Mouse (Mus musculus): ENCODE results near the gene Gys1. TPM values are rescaled to one million over a fixed set of nuclear protein-coding genes. Genes with fewer than 3 reads are reported as not detected.
A peak's percentile ranks its signal among the peaks of the same experiment; 100 is the strongest.

Gene Gys1
- polyA plus RNA-seq, 1 experiment: 24.8 TPM

- 37% methylated on average over 19 of the region's 19 CpGs for WGBS
- no peak for DNase-seq
- Histone ChIP-seq H3K4me3 (replicated peaks; ENCODE audit: insufficient read depth, low read depth, low read length) (peak within 1 kb of the TSS; percentile 8), H3K27me3 (ENCODE audit: control insufficient read depth, insufficient read depth, low read length) (no peaks in the 10 kb centered on the region), H3K27ac (ENCODE audit: insufficient read depth, low read length) (no peak within 1 kb of the TSS), H3K4me1 (ENCODE audit: control insufficient read depth, insufficient read depth, low read length) (peaks cover 27% of the 10 kb centered on the region)
- TF ChIP-seq CTCF (IDR thresholded peaks at IDR 0.05; ENCODE audit: borderline replicate concordance, insufficient read depth, low read depth, low read length): peak; percentile 30; the same call in 1 of the 2 replicates
- TF ChIP-seq POLR2A (IDR thresholded peaks at IDR 0.05; ENCODE audit: borderline replicate concordance, insufficient read depth, low read length): no peak
Measured at GRCm38 (mm10) chr7:45437521-45438276, 3.1 kb downstream of the Gys1 start, which contains the start of gene Ruvbl2. Ruvbl2 (minus strand) TSS chr7:45438096.

DNA sequence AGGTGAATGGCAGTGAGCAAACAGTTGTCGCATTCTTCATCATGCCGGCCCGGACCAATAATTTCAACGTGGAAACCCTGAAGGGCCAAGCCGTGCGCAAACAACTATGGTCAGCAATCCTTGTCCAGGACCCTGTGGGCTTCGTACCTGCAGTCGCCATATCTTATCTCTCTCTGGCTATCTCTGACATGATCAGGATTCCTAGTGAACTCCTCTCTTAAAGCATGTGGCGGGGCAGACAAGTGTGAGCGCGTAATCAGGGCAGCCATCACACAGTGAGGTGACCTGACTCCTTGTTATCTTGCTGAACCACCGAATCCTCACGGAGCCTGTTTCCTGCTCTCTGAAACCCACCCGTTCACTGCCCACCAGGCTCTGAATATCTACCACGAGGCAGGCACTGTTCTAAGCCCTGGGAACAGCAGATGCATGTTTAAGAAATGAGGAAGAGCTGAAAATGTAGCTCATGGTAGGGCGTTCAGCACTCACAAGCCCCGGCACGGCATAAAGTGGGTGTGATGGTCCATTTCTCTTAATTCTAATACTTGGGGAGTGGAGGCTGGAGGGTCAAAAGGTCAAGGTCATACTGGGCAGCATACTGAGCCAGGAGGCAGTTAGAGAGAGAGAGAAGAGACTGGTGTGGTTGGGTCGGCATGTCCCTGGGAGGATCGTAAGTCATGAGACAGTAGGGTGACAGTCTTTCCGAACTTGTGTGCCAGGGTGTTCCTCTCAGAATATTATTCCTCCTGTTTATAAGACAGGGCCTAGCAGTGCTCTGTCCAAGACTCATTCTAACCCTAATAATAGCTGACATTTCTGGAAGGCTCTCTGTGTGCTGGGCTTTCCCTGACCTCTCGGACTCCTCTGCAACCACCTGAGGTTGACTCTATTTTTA, 9.1 kb downstream of the Gys1 start:
- no peak for DNase-seq
- no peak overlapping the region for H3K27ac ChIP-seq (ENCODE audit: insufficient read depth, low read length)
- H3K4me3 ChIP-seq (replicated peaks; ENCODE audit: insufficient read depth, low read depth, low read length): no peak overlapping the region
- no peaks in the 10 kb centered on the region for H3K27me3 ChIP-seq (ENCODE audit: control insufficient read depth, insufficient read depth, low read length)
- no peaks in the 10 kb centered on the region for H3K4me1 ChIP-seq (ENCODE audit: control insufficient read depth, insufficient read depth, low read length)
- TF ChIP-seq CTCF (IDR thresholded peaks at IDR 0.05; ENCODE audit: borderline replicate concordance, insufficient read depth, low read depth, low read length) (no peak), POLR2A (IDR thresholded peaks at IDR 0.05; ENCODE audit: borderline replicate concordance, insufficient read depth, low read length) (no peak)
- WGBS: 91% methylated on average over 22 of the region's 22 CpGs

DNA sequence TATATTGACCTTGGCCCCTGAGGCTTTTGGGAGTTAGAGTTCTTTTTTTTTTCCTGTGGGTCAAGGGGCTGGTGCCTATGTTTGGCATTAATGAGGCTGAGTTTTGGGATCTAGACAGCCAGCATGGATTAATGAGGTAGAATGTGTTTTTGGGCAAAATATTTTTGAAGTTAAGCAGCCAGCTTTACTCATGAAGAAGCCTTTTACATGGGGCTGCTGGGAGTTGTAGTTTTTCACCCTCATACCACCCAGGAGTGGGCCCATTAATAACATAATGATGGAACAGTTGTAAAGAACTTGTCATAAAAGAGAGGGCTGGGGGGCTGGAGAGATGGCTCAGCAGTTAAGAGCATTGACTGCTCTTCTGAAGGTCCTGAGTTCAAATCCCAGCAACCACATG, 11.9 kb downstream of the Gys1 start:
- H3K27me3 ChIP-seq (ENCODE audit: control insufficient read depth, insufficient read depth, low read length): no peaks in the 10 kb centered on the region
- no peak overlapping the region for H3K4me3 ChIP-seq (replicated peaks; ENCODE audit: insufficient read depth, low read depth, low read length)
- H3K27ac ChIP-seq (ENCODE audit: insufficient read depth, low read length): no peak overlapping the region
- TF ChIP-seq CTCF (IDR thresholded peaks at IDR 0.05; ENCODE audit: borderline replicate concordance, insufficient read depth, low read depth, low read length) (no peak), POLR2A (IDR thresholded peaks at IDR 0.05; ENCODE audit: borderline replicate concordance, insufficient read depth, low read length) (no peak)
- no peak for DNase-seq
- H3K4me1 ChIP-seq (ENCODE audit: control insufficient read depth, insufficient read depth, low read length): no peaks in the 10 kb centered on the region

DNA sequence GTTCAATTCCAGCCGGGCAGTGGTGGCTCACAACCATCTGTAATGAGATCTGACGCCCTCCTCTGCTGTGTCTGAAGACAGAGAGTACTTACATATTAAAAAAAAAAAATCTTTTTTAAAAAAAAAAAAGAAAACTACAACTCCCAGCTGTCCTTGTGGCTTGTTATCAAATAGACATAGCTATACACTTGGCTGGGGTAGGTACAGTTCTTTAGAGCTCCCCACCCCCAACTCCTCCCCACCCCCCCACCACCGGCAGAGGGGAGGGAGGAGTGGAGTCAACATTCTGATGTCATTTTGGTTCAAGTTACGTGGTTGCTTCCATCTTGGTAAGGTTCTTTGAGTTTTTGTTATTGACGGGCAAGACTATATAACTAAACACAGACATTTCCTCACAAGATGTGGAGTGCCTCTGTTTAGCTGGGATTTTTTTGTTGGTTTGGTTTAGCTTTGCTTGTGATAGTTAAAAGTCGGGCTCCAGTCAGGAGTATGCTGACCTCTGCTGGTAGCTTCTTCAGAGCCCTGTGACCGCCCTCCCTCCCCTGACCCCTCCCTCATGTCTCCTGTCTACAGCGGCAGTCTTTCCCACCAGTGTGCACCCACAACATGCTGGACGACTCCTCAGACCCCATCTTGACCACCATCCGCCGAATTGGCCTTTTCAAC, 12.8 kb downstream of the Gys1 start:
- Histone ChIP-seq H3K27me3 (ENCODE audit: control insufficient read depth, insufficient read depth, low read length) (no peaks in the 10 kb centered on the region), H3K27ac (ENCODE audit: insufficient read depth, low read length) (no peak overlapping the region), H3K4me3 (replicated peaks; ENCODE audit: insufficient read depth, low read depth, low read length) (no peak overlapping the region), H3K4me1 (ENCODE audit: control insufficient read depth, insufficient read depth, low read length) (no peaks in the 10 kb centered on the region)
- no peak for TF ChIP-seq POLR2A (IDR thresholded peaks at IDR 0.05; ENCODE audit: borderline replicate concordance, insufficient read depth, low read length)
- peak; percentile 52; the same call in 1 of the 2 replicates for TF ChIP-seq CTCF (IDR thresholded peaks at IDR 0.05; ENCODE audit: borderline replicate concordance, insufficient read depth, low read depth, low read length)
- 43% methylated on average over 11 of the region's 11 CpGs for WGBS
- no peak for DNase-seq

GRCm38 (mm10) chr7:45449974-45450373, 15.3 kb downstream of the Gys1 start:
- Histone ChIP-seq H3K4me3 (replicated peaks; ENCODE audit: insufficient read depth, low read depth, low read length) (no peak overlapping the region), H3K27ac (ENCODE audit: insufficient read depth, low read length) (no peak overlapping the region), H3K27me3 (ENCODE audit: control insufficient read depth, insufficient read depth, low read length) (no peaks in the 10 kb centered on the region), H3K4me1 (ENCODE audit: control insufficient read depth, insufficient read depth, low read length) (no peaks in the 10 kb centered on the region)
- DNase-seq: no peak
- WGBS: 89% methylated on average over 1 of the region's 1 CpGs
- TF ChIP-seq POLR2A (IDR thresholded peaks at IDR 0.05; ENCODE audit: borderline replicate concordance, insufficient read depth, low read length) (no peak), CTCF (IDR thresholded peaks at IDR 0.05; ENCODE audit: borderline replicate concordance, insufficient read depth, low read depth, low read length) (no peak)

GRCm38 (mm10) chr7:45451344-45451982, 16.8 kb downstream of the Gys1 start:
- 49% methylated on average over 23 of the region's 23 CpGs for WGBS
- Histone ChIP-seq H3K27me3 (ENCODE audit: control insufficient read depth, insufficient read depth, low read length) (no peaks in the 10 kb centered on the region), H3K27ac (ENCODE audit: insufficient read depth, low read length) (no peak overlapping the region), H3K4me3 (replicated peaks; ENCODE audit: insufficient read depth, low read depth, low read length) (peak overlapping the region; percentile 55), H3K4me1 (ENCODE audit: control insufficient read depth, insufficient read depth, low read length) (no peaks in the 10 kb centered on the region)
- peak; percentile 80 to 87 for DNase-seq
- TF ChIP-seq POLR2A (IDR thresholded peaks at IDR 0.05; ENCODE audit: borderline replicate concordance, insufficient read depth, low read length) (no peak), CTCF (IDR thresholded peaks at IDR 0.05; ENCODE audit: borderline replicate concordance, insufficient read depth, low read depth, low read length) (peak; percentile 84)

DNA sequence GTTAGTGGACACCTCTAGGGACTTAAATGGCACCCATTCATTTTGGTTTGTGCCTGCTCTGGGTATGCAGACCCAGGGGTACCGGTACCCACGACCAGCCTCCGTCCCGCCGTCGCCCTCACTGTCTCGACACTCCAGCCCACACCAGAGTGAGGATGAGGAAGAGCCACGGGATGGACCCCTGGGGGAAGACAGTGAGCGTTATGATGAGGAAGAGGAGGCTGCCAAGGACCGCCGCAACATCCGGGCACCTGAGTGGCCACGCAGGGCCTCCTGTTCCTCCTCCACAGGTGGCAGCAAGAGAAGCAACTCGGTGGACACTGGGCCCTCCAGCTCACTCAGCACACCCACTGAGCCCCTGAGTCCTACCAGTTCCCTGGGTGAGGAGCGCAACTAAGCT, 20.3 kb downstream of the Gys1 start:
- H3K27me3 ChIP-seq (ENCODE audit: control insufficient read depth, insufficient read depth, low read length): no peaks in the 10 kb centered on the region
- no peak overlapping the region for H3K27ac ChIP-seq (ENCODE audit: insufficient read depth, low read length)
- DNase-seq: no peak
- 85% methylated on average over 15 of the region's 15 CpGs for WGBS
- no peak for TF ChIP-seq CTCF (IDR thresholded peaks at IDR 0.05; ENCODE audit: borderline replicate concordance, insufficient read depth, low read depth, low read length)
- TF ChIP-seq POLR2A (IDR thresholded peaks at IDR 0.05; ENCODE audit: borderline replicate concordance, insufficient read depth, low read length): no peak
- peaks cover 7% of the 10 kb centered on the region for H3K4me1 ChIP-seq (ENCODE audit: control insufficient read depth, insufficient read depth, low read length)
- no peak overlapping the region for H3K4me3 ChIP-seq (replicated peaks; ENCODE audit: insufficient read depth, low read depth, low read length)
